Mouse (Mus musculus): ENCODE measurements around the gene Gltpd2. TPM values are rescaled to one million over a fixed set of nuclear protein-coding genes. Genes with fewer than 3 reads are reported as not detected.
A peak's percentile ranks its signal among the peaks of the same experiment; 100 is the strongest.
"Not testable (repeated sequence)": the region's sequence is repeated elsewhere in the genome, so short reads cannot be mapped to it uniquely, and the experiment has no call there.

The Gltpd2 gene
- polyA plus RNA-seq, 1 experiment: not detected

GRCm38 (mm10) chr11:70518436-70518835 lies 560 bp upstream of the Gltpd2 start:
- TF ChIP-seq FOSL1 (IDR thresholded peaks at IDR 0.05; ENCODE audit: insufficient read depth, low read length, poor library complexity, severe bottlenecking): no peak
- no peak for TF ChIP-seq MYOD1 (IDR thresholded peaks at IDR 0.05; ENCODE audit: control insufficient read depth, insufficient read length, low read depth)
- TF ChIP-seq CEBPB (IDR thresholded peaks at IDR 0.05; ENCODE audit: low read depth): no peak
- TF ChIP-seq USF1 (IDR thresholded peaks at IDR 0.05; ENCODE audit: low read depth): no peak
- no peak for TF ChIP-seq MAX (IDR thresholded peaks at IDR 0.05)
- no peak for TF ChIP-seq MYOG (IDR thresholded peaks at IDR 0.05; ENCODE audit: control insufficient read depth, extremely low read depth, insufficient read length)
- no peak for TF ChIP-seq CTCF (IDR thresholded peaks at IDR 0.05; ENCODE audit: control insufficient read depth, insufficient read depth, insufficient read length)
- Histone ChIP-seq H3K79me2 (ENCODE audit: control insufficient read depth, insufficient read depth) (no peaks in the 10 kb centered on the region), H3K4me3 (ENCODE audit: insufficient read depth, poor library complexity, severe bottlenecking) (no peak overlapping the region), H3ac (ENCODE audit: control insufficient read depth, insufficient read length, low read depth) (no peak overlapping the region), H3K36me3 (ENCODE audit: control insufficient read depth, insufficient read depth) (no peaks in the 10 kb centered on the region), H3K79me3 (ENCODE audit: low read depth) (no peaks in the 10 kb centered on the region), H3K27me3 (ENCODE audit: control insufficient read depth, insufficient read depth, insufficient read length) (peaks cover 6% of the 10 kb centered on the region)

- H3K4me3 ChIP-seq (ENCODE audit: insufficient read depth, poor library complexity, severe bottlenecking): no peak overlapping the region
- TF ChIP-seq MYOD1 (IDR thresholded peaks at IDR 0.05; ENCODE audit: control insufficient read depth, insufficient read length, low read depth) (no peak), FOSL1 (IDR thresholded peaks at IDR 0.05; ENCODE audit: insufficient read depth, low read length, poor library complexity, severe bottlenecking) (no peak), CTCF (IDR thresholded peaks at IDR 0.05; ENCODE audit: control insufficient read depth, insufficient read depth, insufficient read length) (no peak), USF1 (IDR thresholded peaks at IDR 0.05; ENCODE audit: low read depth) (no peak), MAX (IDR thresholded peaks at IDR 0.05) (no peak), CEBPB (IDR thresholded peaks at IDR 0.05; ENCODE audit: low read depth) (no peak), MYOG (IDR thresholded peaks at IDR 0.05; ENCODE audit: control insufficient read depth, extremely low read depth, insufficient read length) (no peak)
Observed at GRCm38 (mm10) chr11:70520178-70520769, 1.3 kb downstream of the Gltpd2 start.

GRCm38 (mm10) chr11:70523306-70523989 lies 4.5 kb downstream of the Gltpd2 start:
- H3ac ChIP-seq (ENCODE audit: control insufficient read depth, insufficient read length, low read depth); H3K27me3 ChIP-seq (ENCODE audit: control insufficient read depth, insufficient read depth, insufficient read length); H3K4me3 ChIP-seq (ENCODE audit: insufficient read depth, poor library complexity, severe bottlenecking): not testable (repeated sequence)
- Histone ChIP-seq H3K79me2 (ENCODE audit: control insufficient read depth, insufficient read depth) (peaks cover 24% of the 10 kb centered on the region), H3K36me3 (ENCODE audit: control insufficient read depth, insufficient read depth) (peaks cover 24% of the 10 kb centered on the region), H3K79me3 (ENCODE audit: low read depth) (peaks cover 16% of the 10 kb centered on the region)

More at GRCm38 (mm10) chr11:70520178-70520769, 1.3 kb downstream of the Gltpd2 start:
- Histone ChIP-seq H3K27me3 (ENCODE audit: control insufficient read depth, insufficient read depth, insufficient read length) (no peaks in the 10 kb centered on the region), H3K36me3 (ENCODE audit: control insufficient read depth, insufficient read depth) (no peaks in the 10 kb centered on the region), H3ac (ENCODE audit: control insufficient read depth, insufficient read length, low read depth) (no peak overlapping the region), H3K79me2 (ENCODE audit: control insufficient read depth, insufficient read depth) (peaks cover 1% of the 10 kb centered on the region), H3K79me3 (ENCODE audit: low read depth) (peaks cover under 1% of the 10 kb centered on the region)

GRCm38 (mm10) chr11:70524782-70525181 lies 5.8 kb downstream of the Gltpd2 start:
- Histone ChIP-seq H3K4me3 (ENCODE audit: insufficient read depth, poor library complexity, severe bottlenecking) (peak overlapping the region; percentile 21), H3K27me3 (ENCODE audit: control insufficient read depth, insufficient read depth, insufficient read length) (no peaks in the 10 kb centered on the region), H3ac (ENCODE audit: control insufficient read depth, insufficient read length, low read depth) (no peak overlapping the region), H3K36me3 (ENCODE audit: control insufficient read depth, insufficient read depth) (peaks cover 35% of the 10 kb centered on the region), H3K79me3 (ENCODE audit: low read depth) (peaks cover 16% of the 10 kb centered on the region), H3K79me2 (ENCODE audit: control insufficient read depth, insufficient read depth) (peaks cover 24% of the 10 kb centered on the region)
- TF ChIP-seq MYOD1 (IDR thresholded peaks at IDR 0.05; ENCODE audit: control insufficient read depth, insufficient read length, low read depth) (no peak), CTCF (IDR thresholded peaks at IDR 0.05; ENCODE audit: control insufficient read depth, insufficient read depth, insufficient read length) (no peak), FOSL1 (IDR thresholded peaks at IDR 0.05; ENCODE audit: insufficient read depth, low read length, poor library complexity, severe bottlenecking) (no peak), MAX (IDR thresholded peaks at IDR 0.05) (no peak), USF1 (IDR thresholded peaks at IDR 0.05; ENCODE audit: low read depth) (no peak), CEBPB (IDR thresholded peaks at IDR 0.05; ENCODE audit: low read depth) (no peak), MYOG (IDR thresholded peaks at IDR 0.05; ENCODE audit: control insufficient read depth, extremely low read depth, insufficient read length) (no peak)

GRCm38 (mm10) chr11:70525184-70525678 lies 6.2 kb downstream of the Gltpd2 start, which contains the start of gene Psmb6:
Gene Psmb6, plus strand, starts transcription at chr11:70525367.
- Histone ChIP-seq H3K79me2 (ENCODE audit: control insufficient read depth, insufficient read depth) (peaks cover 24% of the 10 kb centered on the region), H3K36me3 (ENCODE audit: control insufficient read depth, insufficient read depth) (peaks cover 35% of the 10 kb centered on the region), H3K79me3 (ENCODE audit: low read depth) (peaks cover 16% of the 10 kb centered on the region), H3K27me3 (ENCODE audit: control insufficient read depth, insufficient read depth, insufficient read length) (no peaks in the 10 kb centered on the region), H3ac (ENCODE audit: control insufficient read depth, insufficient read length, low read depth) (peak within 1 kb of the TSS; percentile 70), H3K4me3 (ENCODE audit: insufficient read depth, poor library complexity, severe bottlenecking) (peak within 1 kb of the TSS; percentile 97)
- TF ChIP-seq MYOG (IDR thresholded peaks at IDR 0.05; ENCODE audit: control insufficient read depth, extremely low read depth, insufficient read length) (no peak), CTCF (IDR thresholded peaks at IDR 0.05; ENCODE audit: control insufficient read depth, insufficient read depth, insufficient read length) (no peak), MYOD1 (IDR thresholded peaks at IDR 0.05; ENCODE audit: control insufficient read depth, insufficient read length, low read depth) (no peak), USF1 (IDR thresholded peaks at IDR 0.05; ENCODE audit: low read depth) (no peak), CEBPB (IDR thresholded peaks at IDR 0.05; ENCODE audit: low read depth) (no peak), FOSL1 (IDR thresholded peaks at IDR 0.05; ENCODE audit: insufficient read depth, low read length, poor library complexity, severe bottlenecking) (no peak), MAX (IDR thresholded peaks at IDR 0.05) (peak; percentile 31)
